Mouse (Mus musculus): ENCODE measurements around the gene Rfesd. TPM values are rescaled to one million over a fixed set of nuclear protein-coding genes. Genes with fewer than 3 reads are reported as not detected.

Rfesd gene
- polyA plus RNA-seq, 1 experiment from 2014 or later, result 23.4 TPM

DNA sequence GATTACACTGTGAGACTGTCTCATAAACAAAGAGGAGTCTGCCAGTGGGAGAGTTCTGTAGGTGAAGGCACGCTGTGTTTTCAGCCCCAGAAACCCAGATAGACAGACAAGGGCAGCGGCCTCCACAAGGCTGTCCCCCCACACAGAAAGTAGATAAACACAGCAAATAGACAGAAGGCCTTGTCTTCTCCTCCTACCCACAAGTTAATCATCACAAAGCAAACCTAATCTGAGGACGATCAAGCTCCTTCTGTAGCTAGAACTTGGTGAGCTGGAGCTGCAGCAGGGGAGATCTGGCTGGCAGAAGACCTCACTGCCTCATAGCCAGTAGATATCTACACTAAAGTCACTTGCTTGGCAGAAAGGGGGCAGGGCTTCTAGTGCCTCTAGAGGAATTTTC, 15.2 kb downstream of the Rfesd start:
- H3K27me3 ChIP-seq (ENCODE audit: control insufficient read depth, insufficient read depth, low read length), result no peaks in the 10 kb centered on the region
- H3K4me2 ChIP-seq (ENCODE audit: low read depth, low read length), result no peak overlapping the region
- no peak overlapping the region for H3K27ac ChIP-seq (ENCODE audit: low read depth, low read length)
- no peak for ATAC-seq (ENCODE audit: low read depth)
- no peaks in the 10 kb centered on the region for H3K36me3 ChIP-seq (ENCODE audit: control insufficient read depth, insufficient read depth, low read length)
- H3K9ac ChIP-seq (replicated peaks; ENCODE audit: low read depth, low read length), result no peak overlapping the region
- no peaks in the 10 kb centered on the region for H3K9me3 ChIP-seq (ENCODE audit: control insufficient read depth, low read length)
- H3K4me3 ChIP-seq (ENCODE audit: low read depth, low read length), result no peak overlapping the region
- WGBS, result 87% methylated on average over 3 of the region's 3 CpGs
- H3K4me1 ChIP-seq (ENCODE audit: control insufficient read depth, insufficient read depth, low read length), result no peaks in the 10 kb centered on the region

DNA sequence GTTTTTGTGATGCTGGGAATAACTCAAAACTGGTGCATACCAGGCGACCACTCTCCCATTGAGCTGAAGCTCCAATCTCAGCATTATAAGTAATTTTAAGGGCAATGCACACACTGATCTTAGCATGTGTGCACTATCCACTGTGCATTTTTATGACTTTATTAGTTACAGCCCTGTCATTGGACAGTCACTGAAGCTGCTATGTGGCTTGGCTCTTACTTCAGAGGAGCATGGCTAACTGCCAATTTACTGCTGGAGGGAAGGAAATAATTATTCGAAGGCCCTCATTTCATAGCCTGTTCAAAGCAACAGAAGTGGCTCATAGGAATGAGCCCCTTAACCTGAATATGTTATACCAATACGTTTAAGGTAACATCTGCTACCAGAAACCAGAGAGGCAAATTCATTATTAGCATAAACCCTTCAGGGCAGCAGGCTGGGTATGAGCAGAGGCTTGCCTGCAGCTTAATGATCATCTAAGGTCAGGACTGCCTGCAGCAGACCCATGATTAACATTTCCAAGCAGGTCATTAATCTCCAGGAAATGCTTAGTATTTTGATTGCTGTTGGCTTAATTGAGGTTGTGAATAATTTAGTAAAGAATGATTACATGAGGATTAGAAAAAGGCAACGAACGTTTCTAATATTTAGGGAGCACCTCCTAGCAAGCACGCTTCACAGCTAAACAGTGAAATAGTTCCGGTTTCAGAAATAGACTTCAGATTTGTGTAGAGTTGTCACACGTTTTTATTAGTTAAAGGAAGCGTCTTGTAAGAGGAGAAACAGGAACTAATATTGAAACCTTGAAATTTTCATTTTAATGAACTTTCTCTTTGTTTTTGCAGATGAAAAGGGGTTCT, 26.1 kb downstream of the Rfesd start:
- no peak overlapping the region for H3K4me2 ChIP-seq (ENCODE audit: low read depth, low read length)
- 29% methylated on average over 9 of the region's 9 CpGs for WGBS
- H3K4me1 ChIP-seq (ENCODE audit: control insufficient read depth, insufficient read depth, low read length), result no peaks in the 10 kb centered on the region; the same call in 1 of the 2 replicates
- H3K27me3 ChIP-seq (ENCODE audit: control insufficient read depth, insufficient read depth, low read length), result no peaks in the 10 kb centered on the region
- H3K4me3 ChIP-seq (ENCODE audit: low read depth, low read length), result no peak overlapping the region
- H3K36me3 ChIP-seq (ENCODE audit: control insufficient read depth, insufficient read depth, low read length), result no peaks in the 10 kb centered on the region
- H3K9me3 ChIP-seq (ENCODE audit: control insufficient read depth, low read length), result no peaks in the 10 kb centered on the region
- no peak overlapping the region for H3K9ac ChIP-seq (replicated peaks; ENCODE audit: low read depth, low read length)
- H3K27ac ChIP-seq (ENCODE audit: low read depth, low read length), result no peak overlapping the region
- ATAC-seq (ENCODE audit: low read depth), result peak; percentile 94

DNA sequence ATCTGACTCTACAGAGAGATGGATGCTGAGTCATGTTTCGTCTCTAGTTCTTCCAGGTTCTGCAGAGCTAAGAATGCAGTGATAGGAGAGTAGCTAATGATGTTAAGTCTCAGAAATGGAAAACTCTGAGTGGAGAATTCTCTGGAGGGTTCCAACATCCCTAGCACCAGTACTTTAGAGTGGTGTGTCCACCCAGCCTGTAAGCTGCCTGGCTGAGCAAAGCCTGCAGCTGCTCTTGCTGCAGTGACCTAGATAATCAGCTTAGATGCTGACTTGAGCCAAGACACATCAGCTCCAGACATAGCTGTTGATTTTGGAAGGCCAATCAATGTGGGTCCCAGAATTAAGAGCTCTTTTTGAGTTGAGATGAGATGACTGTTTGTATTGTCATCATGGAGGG, 30.4 kb downstream of the Rfesd start:
- H3K4me1 ChIP-seq (ENCODE audit: control insufficient read depth, insufficient read depth, low read length), result no peaks in the 10 kb centered on the region; the same call in 1 of the 2 replicates
- H3K9ac ChIP-seq (replicated peaks; ENCODE audit: low read depth, low read length), result no peak overlapping the region
- H3K9me3 ChIP-seq (ENCODE audit: control insufficient read depth, low read length), result no peaks in the 10 kb centered on the region
- H3K36me3 ChIP-seq (ENCODE audit: control insufficient read depth, insufficient read depth, low read length), result no peaks in the 10 kb centered on the region
- no peak overlapping the region for H3K4me2 ChIP-seq (ENCODE audit: low read depth, low read length)
- no peak for ATAC-seq (ENCODE audit: low read depth)
- H3K4me3 ChIP-seq (ENCODE audit: low read depth, low read length), result no peak overlapping the region
- H3K27me3 ChIP-seq (ENCODE audit: control insufficient read depth, insufficient read depth, low read length), result no peaks in the 10 kb centered on the region
- H3K27ac ChIP-seq (ENCODE audit: low read depth, low read length), result no peak overlapping the region
- 91% methylated on average over 1 of the region's 1 CpGs for WGBS

DNA sequence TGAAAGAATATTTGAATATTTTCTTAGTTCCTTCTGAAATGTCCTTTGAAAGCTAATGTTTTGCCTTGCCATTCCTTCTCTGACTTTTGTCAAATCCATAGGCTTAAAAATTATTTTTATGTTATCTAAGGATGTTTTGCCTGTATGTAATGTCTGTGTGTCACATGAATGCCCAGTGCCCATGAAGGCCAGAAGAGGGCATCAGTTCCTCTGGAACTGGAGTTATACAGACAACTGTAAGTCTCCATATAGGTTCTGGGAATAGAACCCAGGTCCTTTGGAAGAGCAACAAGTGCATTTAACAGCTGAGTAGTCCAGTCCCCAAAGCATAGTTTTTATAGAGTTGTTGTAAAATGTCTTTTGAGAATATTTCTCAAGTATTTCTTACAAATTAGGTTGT, 36.6 kb downstream of the Rfesd start:
- Histone ChIP-seq H3K4me3 (ENCODE audit: low read depth, low read length) (no peak overlapping the region), H3K27ac (ENCODE audit: low read depth, low read length) (no peak overlapping the region), H3K36me3 (ENCODE audit: control insufficient read depth, insufficient read depth, low read length) (no peaks in the 10 kb centered on the region), H3K4me1 (ENCODE audit: control insufficient read depth, insufficient read depth, low read length) (no peaks in the 10 kb centered on the region), H3K27me3 (ENCODE audit: control insufficient read depth, insufficient read depth, low read length) (no peaks in the 10 kb centered on the region), H3K9ac (replicated peaks; ENCODE audit: low read depth, low read length) (no peak overlapping the region), H3K9me3 (ENCODE audit: control insufficient read depth, low read length) (no peaks in the 10 kb centered on the region), H3K4me2 (ENCODE audit: low read depth, low read length) (no peak overlapping the region)
- no peak for ATAC-seq (ENCODE audit: low read depth)

DNA sequence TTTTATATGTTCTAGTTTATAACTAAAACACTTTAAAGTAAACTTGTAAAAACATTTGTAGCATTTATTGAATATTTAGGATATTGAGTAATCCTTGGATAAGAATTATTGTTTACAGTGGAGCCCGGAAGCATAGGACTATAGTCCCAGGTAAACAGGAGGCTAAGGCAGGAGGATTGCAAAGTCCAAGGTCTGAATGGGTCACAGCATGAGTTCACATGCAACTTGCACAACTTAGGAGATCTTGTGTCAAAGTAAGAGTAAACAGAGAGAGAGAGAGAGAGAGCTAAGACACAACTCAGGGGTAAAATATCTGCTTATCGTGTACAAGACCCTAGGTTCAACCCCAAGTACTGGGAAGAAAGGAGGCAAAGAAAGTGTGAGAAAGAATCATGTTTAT, 41.9 kb downstream of the Rfesd start:
- no peaks in the 10 kb centered on the region for H3K27me3 ChIP-seq (ENCODE audit: control insufficient read depth, insufficient read depth, low read length)
- 88% methylated on average over 2 of the region's 2 CpGs for WGBS
- H3K4me2 ChIP-seq (ENCODE audit: low read depth, low read length), result no peak overlapping the region
- H3K4me1 ChIP-seq (ENCODE audit: control insufficient read depth, insufficient read depth, low read length), result no peaks in the 10 kb centered on the region
- no peak overlapping the region for H3K4me3 ChIP-seq (ENCODE audit: low read depth, low read length)
- no peak for ATAC-seq (ENCODE audit: low read depth)
- H3K9ac ChIP-seq (replicated peaks; ENCODE audit: low read depth, low read length), result no peak overlapping the region
- no peak overlapping the region for H3K27ac ChIP-seq (ENCODE audit: low read depth, low read length)
- H3K9me3 ChIP-seq (ENCODE audit: control insufficient read depth, low read length), result no peaks in the 10 kb centered on the region
- no peaks in the 10 kb centered on the region for H3K36me3 ChIP-seq (ENCODE audit: control insufficient read depth, insufficient read depth, low read length)

DNA sequence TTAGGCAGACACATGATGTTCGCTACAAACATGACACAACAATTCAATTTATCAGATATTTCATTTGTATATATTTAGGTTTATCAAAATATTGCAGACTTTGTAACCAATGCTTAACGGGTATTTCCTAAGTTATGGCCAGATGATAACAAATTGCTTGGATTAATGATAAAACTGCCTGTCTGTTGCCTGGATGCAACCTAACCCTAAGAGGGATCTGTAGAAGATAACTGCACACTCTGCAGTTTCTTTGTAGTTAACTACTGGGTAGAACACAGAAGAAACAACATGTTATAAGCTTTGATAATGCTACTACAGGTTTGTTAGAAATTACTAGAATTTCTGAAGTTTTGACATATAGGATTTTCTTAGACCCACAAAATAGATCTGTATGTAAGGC, 42.3 kb downstream of the Rfesd start:
- 94% methylated on average over 2 of the region's 2 CpGs for WGBS

DNA sequence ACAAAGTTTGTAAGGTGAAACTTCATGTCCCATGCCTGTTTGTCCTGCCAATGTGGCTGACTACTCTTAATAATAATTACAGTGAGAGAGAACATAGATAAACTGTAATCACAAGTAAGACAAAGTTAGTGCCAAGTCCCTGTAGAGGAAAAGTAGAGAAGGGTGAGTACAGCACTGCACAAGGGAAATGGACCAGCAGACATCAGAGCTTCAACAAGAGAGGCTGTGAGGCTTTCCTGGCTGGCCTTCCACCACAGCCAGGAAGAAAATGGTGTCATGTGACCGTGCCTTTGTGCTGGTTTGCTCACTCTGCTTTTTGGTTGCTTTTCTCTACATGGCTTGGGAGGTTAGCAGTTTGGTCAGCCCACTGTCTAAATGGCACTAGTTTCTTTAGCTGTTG, 42.9 kb downstream of the Rfesd start:
- Histone ChIP-seq H3K27me3 (ENCODE audit: control insufficient read depth, insufficient read depth, low read length) (no peaks in the 10 kb centered on the region), H3K9me3 (ENCODE audit: control insufficient read depth, low read length) (no peaks in the 10 kb centered on the region), H3K9ac (replicated peaks; ENCODE audit: low read depth, low read length) (no peak overlapping the region), H3K36me3 (ENCODE audit: control insufficient read depth, insufficient read depth, low read length) (no peaks in the 10 kb centered on the region), H3K4me2 (ENCODE audit: low read depth, low read length) (no peak overlapping the region), H3K4me3 (ENCODE audit: low read depth, low read length) (no peak overlapping the region), H3K27ac (ENCODE audit: low read depth, low read length) (no peak overlapping the region), H3K4me1 (ENCODE audit: control insufficient read depth, insufficient read depth, low read length) (no peaks in the 10 kb centered on the region)
- 67% methylated on average over 1 of the region's 1 CpGs for WGBS
- no peak for ATAC-seq (ENCODE audit: low read depth)

More for the DNA sequence above, 42.3 kb downstream of the Rfesd start:
- Histone ChIP-seq H3K36me3 (ENCODE audit: control insufficient read depth, insufficient read depth, low read length) (no peaks in the 10 kb centered on the region), H3K9me3 (ENCODE audit: control insufficient read depth, low read length) (no peaks in the 10 kb centered on the region), H3K9ac (replicated peaks; ENCODE audit: low read depth, low read length) (no peak overlapping the region), H3K4me3 (ENCODE audit: low read depth, low read length) (no peak overlapping the region), H3K27me3 (ENCODE audit: control insufficient read depth, insufficient read depth, low read length) (no peaks in the 10 kb centered on the region), H3K4me1 (ENCODE audit: control insufficient read depth, insufficient read depth, low read length) (no peaks in the 10 kb centered on the region), H3K27ac (ENCODE audit: low read depth, low read length) (no peak overlapping the region), H3K4me2 (ENCODE audit: low read depth, low read length) (no peak overlapping the region)
- ATAC-seq (ENCODE audit: low read depth), result no peak

DNA sequence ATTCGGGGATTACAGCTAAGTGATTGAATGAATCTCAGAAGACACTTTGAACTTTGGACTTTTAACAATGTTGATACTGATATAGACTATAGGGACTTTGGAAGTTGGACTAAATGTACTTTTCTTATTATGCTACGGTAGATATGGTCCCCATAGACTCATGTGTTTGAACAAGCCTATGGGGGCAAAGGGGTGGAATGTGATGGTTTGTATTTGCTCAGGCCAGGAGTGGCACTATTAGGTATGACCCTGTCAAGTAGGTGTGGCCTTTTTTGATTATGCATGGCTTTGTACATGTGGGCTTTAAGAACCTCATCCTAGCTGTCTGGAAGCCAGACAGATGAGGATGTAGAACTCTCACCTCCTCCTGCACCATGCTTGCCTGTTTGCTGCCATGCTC, 44.0 kb downstream of the Rfesd start:
- no peaks in the 10 kb centered on the region for H3K36me3 ChIP-seq (ENCODE audit: control insufficient read depth, insufficient read depth, low read length)
- no peak overlapping the region for H3K9ac ChIP-seq (replicated peaks; ENCODE audit: low read depth, low read length)
- H3K4me1 ChIP-seq (ENCODE audit: control insufficient read depth, insufficient read depth, low read length), result no peaks in the 10 kb centered on the region
- no peaks in the 10 kb centered on the region for H3K9me3 ChIP-seq (ENCODE audit: control insufficient read depth, low read length)
- H3K27me3 ChIP-seq (ENCODE audit: control insufficient read depth, insufficient read depth, low read length), result no peaks in the 10 kb centered on the region
- 88% methylated on average over 2 of the region's 2 CpGs for WGBS
- H3K4me2 ChIP-seq (ENCODE audit: low read depth, low read length), result no peak overlapping the region
- H3K4me3 ChIP-seq (ENCODE audit: low read depth, low read length), result no peak overlapping the region
- ATAC-seq (ENCODE audit: low read depth), result no peak
- no peak overlapping the region for H3K27ac ChIP-seq (ENCODE audit: low read depth, low read length)

DNA sequence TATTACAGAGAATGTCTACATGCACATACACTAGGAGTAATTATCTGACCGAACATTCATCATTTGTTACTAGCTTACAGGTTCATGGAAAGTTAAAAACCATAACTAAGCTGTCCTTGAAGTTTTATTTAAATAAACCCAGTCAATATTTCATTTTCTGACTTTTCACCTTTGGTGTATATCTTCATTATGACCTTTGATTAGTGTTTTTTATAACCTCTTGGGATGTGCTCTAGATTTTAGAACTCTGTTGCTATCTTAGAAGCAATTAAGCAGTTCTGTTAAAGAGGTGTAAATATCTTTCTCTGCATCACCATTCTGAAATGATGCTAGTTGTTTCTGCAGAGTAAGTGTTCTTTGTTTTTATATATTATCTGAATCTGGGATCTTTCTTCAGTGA, 51.7 kb downstream of the Rfesd start, which contains the start of gene Spata9:
Spata9 (plus strand) TSS at position 301 of the 400 bp plus-strand sequence.
- Histone ChIP-seq H3K36me3 (ENCODE audit: control insufficient read depth, insufficient read depth, low read length) (no peaks in the 10 kb centered on the region), H3K27ac (ENCODE audit: low read depth, low read length) (no peak within 1 kb of the TSS), H3K27me3 (ENCODE audit: control insufficient read depth, insufficient read depth, low read length) (no peaks in the 10 kb centered on the region), H3K9me3 (ENCODE audit: control insufficient read depth, low read length) (no peaks in the 10 kb centered on the region), H3K4me2 (ENCODE audit: low read depth, low read length) (no peak within 1 kb of the TSS), H3K4me3 (ENCODE audit: low read depth, low read length) (no peak within 1 kb of the TSS), H3K4me1 (ENCODE audit: control insufficient read depth, insufficient read depth, low read length) (no peaks in the 10 kb centered on the region), H3K9ac (replicated peaks; ENCODE audit: low read depth, low read length) (no peak within 1 kb of the TSS)
- no peak for ATAC-seq (ENCODE audit: low read depth)
- WGBS, result 80% methylated on average over 1 of the region's 1 CpGs

Measured in neural tube, embryonic 14.5 days (tissue).